Mouse (Mus musculus) MEL (cell line): ENCODE measurements at regions not wholly inside any gene's neighbourhood (a gene's known extent, or its start where the extent isn't known, plus 50 kb on each side); places are given as distances from the start of the nearest gene placed in this dataset.

Experiments
- DNase-seq: peaks from one replicate; pipeline ENCODE4 v3.0.0; 2011; ENCODE audit warnings: low read depth, low spot score
- H3K27ac ChIP-seq: 2 replicates; pipeline ENCODE4 v1.5.1; 2012; ENCODE audit warnings: low read depth, mild to moderate bottlenecking, control low read depth, low read length, moderate library complexity; ENCODE audit not compliant: control insufficient read depth
- H3K27me3 ChIP-seq, 2 experiments: fragments of 150-350 bp in 1 of 2; sonication (generic) in 1 of 2; 2 replicates each; pipeline ENCODE4 v1.6.1; 2012; ENCODE audit warnings: low read length in 2 of 2, mild to moderate bottlenecking in 2 of 2, improper control_type of control experiment in 1 of 2, moderate library complexity in 1 of 2; ENCODE audit not compliant: insufficient read depth in 2 of 2, control insufficient read depth in 1 of 2
- H3K36me3 ChIP-seq, 2 experiments: 2 replicates each; pipeline ENCODE4 v1.6.1; 2012 to 2014; ENCODE audit warnings: low read length in 2 of 2, improper control_type of control experiment in 1 of 2, inconsistent platforms in 1 of 2, mild to moderate bottlenecking in 1 of 2; ENCODE audit not compliant: insufficient read depth in 2 of 2, control insufficient read depth in 1 of 2
- H3K4me1 ChIP-seq, 2 experiments: fragments of 150-350 bp in 1 of 2; sonication (generic) in 1 of 2; 2 replicates each; pipeline ENCODE4 v1.6.1; 2012; ENCODE audit warnings: low read length in 2 of 2, improper control_type of control experiment in 1 of 2, mild to moderate bottlenecking in 1 of 2; ENCODE audit not compliant: insufficient read depth in 2 of 2, control insufficient read depth in 1 of 2
- H3K4me3 ChIP-seq, 2 experiments: fragments of 150-350 bp in 1 of 2; sonication (generic) in 1 of 2; 2 replicates each; pipeline ENCODE4 v1.5.1; 2012; ENCODE audit warnings: low read depth in 2 of 2, low read length in 2 of 2, mild to moderate bottlenecking in 2 of 2, moderate library complexity in 2 of 2, control low read depth in 1 of 2, improper control_type of control experiment in 1 of 2; ENCODE audit not compliant: control insufficient read depth in 1 of 2, insufficient read depth in 1 of 2
- H3K79me2 ChIP-seq: 2 replicates; pipeline ENCODE4 v1.6.1; 2012; ENCODE audit warnings: mild to moderate bottlenecking, low read length, moderate library complexity; ENCODE audit not compliant: control insufficient read depth, poor library complexity, insufficient read depth
- H3K9ac ChIP-seq: 2 replicates; pipeline ENCODE4 v1.6.1; 2012; ENCODE audit warnings: low read depth, mild to moderate bottlenecking, control low read depth, low read length, moderate library complexity; ENCODE audit not compliant: control insufficient read depth, poor library complexity, severe bottlenecking
- H3K9me3 ChIP-seq: fragments of 150-350 bp; sonication (generic); replicated peaks from 2 replicates; pipeline ENCODE4 v1.6.1; 2012; ENCODE audit warnings: mild to moderate bottlenecking, low read length, improper control_type of control experiment, moderate library complexity; ENCODE audit not compliant: insufficient read depth
- BHLHE40 ChIP-seq: IDR thresholded peaks from 2 replicates; pipeline ENCODE4 v1.6.1; 2012; ENCODE audit warnings: low read depth, mild to moderate bottlenecking, inconsistent platforms, low read length, improper control_type of control experiment, borderline replicate concordance
- CHD2 ChIP-seq: IDR thresholded peaks from 2 replicates; pipeline ENCODE4 v1.6.1; 2011; ENCODE audit warnings: low read length, improper control_type of control experiment
- CTCF ChIP-seq, 3 experiments: IDR thresholded peaks in 2 of 3; conservative IDR thresholded peaks in 1 of 3; 2 replicates each; pipeline ENCODE4 v1.5.1; 2011 to 2012; ENCODE audit warnings: low read length in 3 of 3, low read depth in 2 of 3, mild to moderate bottlenecking in 2 of 3, improper control_type of control experiment in 1 of 3, inconsistent platforms in 1 of 3, mixed read lengths in 1 of 3, moderate library complexity in 1 of 3; ENCODE audit not compliant: control insufficient read depth in 1 of 3, insufficient read depth in 1 of 3, poor library complexity in 1 of 3, severe bottlenecking in 1 of 3
- E2F4 ChIP-seq: IDR thresholded peaks from 2 replicates; pipeline ENCODE4 v1.6.1; 2011; ENCODE audit warnings: low read depth, low read length, improper control_type of control experiment, borderline replicate concordance
- EP300 ChIP-seq, 2 experiments: IDR thresholded peaks; 2 replicates each; pipeline ENCODE4 v1.6.1; 2011; ENCODE audit warnings: improper control_type of control experiment in 2 of 2, low read length in 2 of 2, low read depth in 1 of 2, mild to moderate bottlenecking in 1 of 2
- GABPA ChIP-seq: IDR thresholded peaks from 2 replicates; pipeline ENCODE4 v1.6.1; 2012; ENCODE audit warnings: low read depth, mild to moderate bottlenecking, inconsistent platforms, low read length, improper control_type of control experiment, moderate library complexity
- JUND ChIP-seq: IDR thresholded peaks from 2 replicates; pipeline ENCODE4 v1.6.1; 2011; ENCODE audit warnings: low read depth, mild to moderate bottlenecking, improper control_type of control experiment, low read length
- KAT2A ChIP-seq: conservative IDR thresholded peaks from 2 replicates; pipeline ENCODE4 v1.6.1; 2012; ENCODE audit warnings: low read depth, low read length, improper control_type of control experiment, inconsistent platforms
- MAFK ChIP-seq: IDR thresholded peaks from 2 replicates; pipeline ENCODE4 v1.6.1; 2011; ENCODE audit warnings: low read depth, mild to moderate bottlenecking, low read length, improper control_type of control experiment, borderline replicate concordance
- MAX ChIP-seq: IDR thresholded peaks from 2 replicates; pipeline ENCODE4 v1.6.1; 2011; ENCODE audit warnings: low read length, improper control_type of control experiment
- MAZ ChIP-seq: IDR thresholded peaks from 2 replicates; pipeline ENCODE4 v1.6.1; 2012; ENCODE audit warnings: low read depth, mild to moderate bottlenecking, inconsistent platforms, low read length, improper control_type of control experiment
- MEF2A ChIP-seq: IDR thresholded peaks from 2 replicates; pipeline ENCODE4 v1.6.1; 2014; ENCODE audit warnings: low read depth, mild to moderate bottlenecking, inconsistent platforms, low read length, improper control_type of control experiment; ENCODE audit not compliant: poor library complexity, insufficient replicate concordance, severe bottlenecking; ENCODE audit errors: extremely low read depth
- MXI1 ChIP-seq: IDR thresholded peaks from 2 replicates; pipeline ENCODE4 v1.6.1; 2011; ENCODE audit warnings: mild to moderate bottlenecking, low read depth, low read length, improper control_type of control experiment
- MYB ChIP-seq: IDR thresholded peaks from 2 replicates; pipeline ENCODE4 v1.6.1; 2011; ENCODE audit warnings: mild to moderate bottlenecking, low read depth, low read length, improper control_type of control experiment
- POLR2A ChIP-seq, 2 experiments: IDR thresholded peaks; 2 replicates each; pipeline ENCODE4 v1.6.1; 2011 to 2012; ENCODE audit warnings: low read length in 2 of 2, mild to moderate bottlenecking in 2 of 2, control low read depth in 1 of 2, improper control_type of control experiment in 1 of 2, low read depth in 1 of 2, moderate library complexity in 1 of 2; ENCODE audit not compliant: control insufficient read depth in 1 of 2, insufficient read depth in 1 of 2, poor library complexity in 1 of 2
- POLR2AphosphoS5 ChIP-seq: IDR thresholded peaks from 2 replicates; pipeline ENCODE4 v1.6.1; 2012; ENCODE audit warnings: low read depth, borderline replicate concordance, mild to moderate bottlenecking, inconsistent platforms, low read length, moderate library complexity, mixed read lengths
- SMC3 ChIP-seq: IDR thresholded peaks from 2 replicates; pipeline ENCODE4 v1.6.1; 2011; ENCODE audit warnings: low read depth, low read length, improper control_type of control experiment
- TBP ChIP-seq: IDR thresholded peaks from 2 replicates; pipeline ENCODE4 v1.8.0; 2011; ENCODE audit warnings: low read depth, low read length, improper control_type of control experiment
- TCF12 ChIP-seq: IDR thresholded peaks from 2 replicates; pipeline ENCODE4 v1.6.1; 2014; ENCODE audit warnings: low read depth, mild to moderate bottlenecking, inconsistent platforms, low read length, improper control_type of control experiment, moderate library complexity
- UBTF ChIP-seq: IDR thresholded peaks from 2 replicates; pipeline ENCODE4 v1.6.1; 2012; ENCODE audit warnings: low read depth, mild to moderate bottlenecking, inconsistent platforms, low read length, improper control_type of control experiment, moderate library complexity, borderline replicate concordance; ENCODE audit not compliant: insufficient read depth
- USF1 ChIP-seq: IDR thresholded peaks from 2 replicates; pipeline ENCODE4 v1.6.1; 2014; ENCODE audit warnings: low read depth, mild to moderate bottlenecking, inconsistent platforms, low read length, improper control_type of control experiment, moderate library complexity
- USF2 ChIP-seq, 2 experiments: IDR thresholded peaks; 2 replicates each; pipeline ENCODE4 v1.6.1; 2011 to 2012; ENCODE audit warnings: improper control_type of control experiment in 2 of 2, low read length in 2 of 2, borderline replicate concordance in 1 of 2, inconsistent platforms in 1 of 2, low read depth in 1 of 2, mild to moderate bottlenecking in 1 of 2; ENCODE audit not compliant: insufficient read depth in 1 of 2
- ZKSCAN1 ChIP-seq: IDR thresholded peaks from 2 replicates; pipeline ENCODE4 v1.6.1; 2012; ENCODE audit warnings: low read depth, mild to moderate bottlenecking, inconsistent platforms, low read length, improper control_type of control experiment, moderate library complexity
- ZMIZ1 ChIP-seq: IDR thresholded peaks from 2 replicates; pipeline ENCODE4 v1.6.1; 2012; ENCODE audit warnings: low read depth, mild to moderate bottlenecking, inconsistent platforms, low read length, improper control_type of control experiment, moderate library complexity
- ZNF384 ChIP-seq: IDR thresholded peaks from 2 replicates; pipeline ENCODE4 v1.6.1; 2012; ENCODE audit warnings: low read depth, mild to moderate bottlenecking, inconsistent platforms, low read length, improper control_type of control experiment

- Histone ChIP-seq H3K4me3 (no peak overlapping the region), H3K27ac (no peak overlapping the region), H3K27me3 (no peaks in the 10 kb centered on the region), H3K79me2 (no peaks in the 10 kb centered on the region), H3K4me1 (no peaks in the 10 kb centered on the region), H3K9ac (no peak overlapping the region), H3K36me3 (no peaks in the 10 kb centered on the region), H3K9me3 (no peaks in the 10 kb centered on the region)
- DNase-seq: no peak
- no peak for TF ChIP-seq KAT2A
- no peak for TF ChIP-seq MYB
- TF ChIP-seq TCF12: no peak
- TF ChIP-seq CHD2: no peak
- TF ChIP-seq TBP: no peak
- no peak for TF ChIP-seq MAX
- no peak for TF ChIP-seq POLR2AphosphoS5
- TF ChIP-seq EP300 (IDR thresholded peaks at IDR 0.05; ENCODE audit: low read depth in 1 of 2, low read length in 2 of 2): no peak
- no peak for TF ChIP-seq SMC3
- TF ChIP-seq ZKSCAN1: no peak
- no peak for TF ChIP-seq BHLHE40
Observed at GRCm38 (mm10) chr5:133645696-133646195, 453.8 kb upstream of the Castor2 start.

GRCm38 (mm10) chr5:133643326-133643725 lies 456.2 kb upstream of the Castor2 start:
- Histone ChIP-seq H3K36me3 (no peaks in the 10 kb centered on the region), H3K27me3 (no peaks in the 10 kb centered on the region), H3K9ac (no peak overlapping the region), H3K27ac (no peak overlapping the region), H3K4me1 (no peaks in the 10 kb centered on the region), H3K79me2 (no peaks in the 10 kb centered on the region), H3K9me3 (no peaks in the 10 kb centered on the region), H3K4me3 (no peak overlapping the region)
- DNase-seq: no peak
- TF ChIP-seq TCF12: no peak
- TF ChIP-seq UBTF: no peak
- no peak for TF ChIP-seq EP300 (IDR thresholded peaks at IDR 0.05; ENCODE audit: low read depth in 1 of 2, low read length in 2 of 2)
- no peak for TF ChIP-seq MXI1
- TF ChIP-seq GABPA: no peak
- TF ChIP-seq ZMIZ1: no peak
- no peak for TF ChIP-seq ZNF384

- no peak for DNase-seq
- TF ChIP-seq MAFK (no peak), POLR2A (IDR thresholded peaks at IDR 0.05; ENCODE audit: control insufficient read depth in 1 of 2, insufficient read depth in 1 of 2, low read depth in 1 of 2, low read length in 2 of 2, poor library complexity in 1 of 2) (no peak), USF1 (no peak), EP300 (IDR thresholded peaks at IDR 0.05; ENCODE audit: low read depth in 1 of 2, low read length in 2 of 2) (no peak), USF2 (IDR thresholded peaks at IDR 0.05; ENCODE audit: borderline replicate concordance in 1 of 2, insufficient read depth in 1 of 2, low read depth in 1 of 2, low read length in 2 of 2) (no peak), MEF2A (no peak), ZMIZ1 (no peak), MAZ (no peak), E2F4 (no peak), CTCF (IDR thresholded peaks at IDR 0.05 in 2 of 3, conservative IDR thresholded peaks at IDR 0.05 in 1 of 3; ENCODE audit: control insufficient read depth in 1 of 3, insufficient read depth in 1 of 3, low read depth in 2 of 3, low read length in 3 of 3, poor library complexity in 1 of 3, severe bottlenecking in 1 of 3) (no peak), SMC3 (no peak), JUND (no peak)
- Histone ChIP-seq H3K9ac (no peak overlapping the region), H3K27ac (no peak overlapping the region), H3K4me3 (no peak overlapping the region), H3K4me1 (no peaks in the 10 kb centered on the region), H3K9me3 (no peaks in the 10 kb centered on the region), H3K36me3 (no peaks in the 10 kb centered on the region), H3K79me2 (no peaks in the 10 kb centered on the region), H3K27me3 (no peaks in the 10 kb centered on the region)
Observed at GRCm38 (mm10) chr5:133634481-133634880, 465.0 kb upstream of the Castor2 start.
